Mouse (Mus musculus) midbrain, embryonic 16.5 days (tissue): Measurements from ENCODE around the gene Plet1. TPM values are rescaled to one million over a fixed set of nuclear protein-coding genes. Genes with fewer than 3 reads are reported as not detected.

Source experiments
- ATAC-seq: fragments of 200-750 bp; cut with Nextera tagmentation; 2 replicates; pipeline ENCODE4 v1.8.0; 2017; ENCODE audit warnings: moderate TSS enrichment
- H3K27ac ChIP-seq: fragments of 300-500 bp; sonication (generic); 2 replicates; pipeline ENCODE4 v1.5.1; 2014; ENCODE audit warnings: mild to moderate bottlenecking, low read length, mixed read lengths
- H3K27me3 ChIP-seq: fragments of 300-500 bp; sonication (generic); 2 replicates; pipeline ENCODE4 v1.6.1; 2014; ENCODE audit warnings: low read depth, low read length, mixed read lengths; ENCODE audit not compliant: control insufficient read depth, insufficient read depth
- H3K36me3 ChIP-seq: fragments of 300-500 bp; sonication (generic); 2 replicates; pipeline ENCODE4 v1.6.1; 2014; ENCODE audit warnings: mild to moderate bottlenecking, low read length, moderate library complexity, mixed read lengths; ENCODE audit not compliant: control insufficient read depth, insufficient read depth
- H3K4me1 ChIP-seq: fragments of 300-500 bp; sonication (generic); 2 replicates; pipeline ENCODE4 v1.6.1; 2014; ENCODE audit warnings: mild to moderate bottlenecking, low read length, mixed read lengths; ENCODE audit not compliant: control insufficient read depth, insufficient read depth
- H3K4me2 ChIP-seq: fragments of 300-500 bp; sonication (generic); 2 replicates; pipeline ENCODE4 v1.6.1; 2014; ENCODE audit warnings: mild to moderate bottlenecking, low read length, mixed read lengths
- H3K4me3 ChIP-seq: fragments of 300-500 bp; sonication (generic); 2 replicates; pipeline ENCODE4 v1.5.1; 2014; ENCODE audit warnings: low read depth, mild to moderate bottlenecking, low read length, moderate library complexity, mixed read lengths
- H3K9ac ChIP-seq: fragments of 300-500 bp; sonication (generic); 2 replicates; pipeline ENCODE4 v1.6.1; 2014; ENCODE audit warnings: low read depth, low read length, mixed read lengths
- H3K9me3 ChIP-seq: fragments of 300-500 bp; sonication (generic); replicated peaks from 2 replicates; pipeline ENCODE4 v1.6.1; 2014; ENCODE audit warnings: mild to moderate bottlenecking, low read length, mixed read lengths; ENCODE audit not compliant: control insufficient read depth, poor library complexity, severe bottlenecking
- WGBS: fragments of 180-500 bp; shearing (Covaris S2); extraction: QIAGEN DNeasy Blood & Tissue Kit; methylation state at CpG from one replicate; pipeline ENCODE4 v1.1.7; 2014; 5-methylcytosine and 5-hydroxymethylcytosine counted together
- polyA plus RNA-seq: library from polyadenylated mRNA; unstranded; fragments of >200 nt; fragmentation: Nextera tagmentation; extraction: Ambion mirVana; gene quantifications from 2 replicates; pipeline ENCODE4 v1.2.1, GENCODE M21; 2015

The Plet1 gene
- polyA plus RNA-seq, 1 experiment from 2014 or later: 0.75 TPM

GRCm38 (mm10) chr9:50520748-50521147 lies 26.4 kb downstream of the Plet1 start:
- Histone ChIP-seq H3K4me2 (no peak overlapping the region), H3K4me3 (no peak overlapping the region), H3K27ac (no peak overlapping the region), H3K4me1 (no peaks in the 10 kb centered on the region), H3K9me3 (no peaks in the 10 kb centered on the region), H3K27me3 (no peaks in the 10 kb centered on the region), H3K36me3 (no peaks in the 10 kb centered on the region), H3K9ac (no peak overlapping the region)
- 86% methylated on average over 6 of the region's 6 CpGs for WGBS
- no peak for ATAC-seq

GRCm38 (mm10) chr9:50521562-50521961 lies 27.2 kb downstream of the Plet1 start:
- Histone ChIP-seq H3K36me3 (no peaks in the 10 kb centered on the region), H3K4me1 (no peaks in the 10 kb centered on the region), H3K4me2 (no peak overlapping the region), H3K27ac (no peak overlapping the region), H3K27me3 (no peaks in the 10 kb centered on the region), H3K4me3 (no peak overlapping the region), H3K9me3 (no peaks in the 10 kb centered on the region), H3K9ac (no peak overlapping the region)
- WGBS: 65% methylated on average over 2 of the region's 2 CpGs
- no peak for ATAC-seq

DNA sequence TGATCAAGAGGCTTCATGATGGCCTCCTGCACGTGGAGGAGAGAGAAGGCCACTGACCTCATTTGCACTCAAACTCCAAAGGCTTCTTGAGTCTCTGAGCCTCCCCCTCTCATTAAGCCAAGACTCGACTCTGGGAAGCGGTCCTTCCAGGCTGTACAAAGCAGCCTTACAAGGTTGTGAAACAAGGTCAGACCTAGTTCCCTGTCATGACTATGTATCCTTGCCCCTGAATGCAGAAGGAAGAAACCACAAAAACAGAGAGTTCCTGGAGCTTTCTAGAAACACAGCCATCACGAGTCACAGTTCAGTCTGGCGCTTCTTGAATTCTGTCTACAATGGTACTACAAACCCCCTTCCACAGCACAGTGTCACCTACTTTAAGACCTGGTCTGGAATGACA lies 28.2 kb downstream of the Plet1 start:
- ATAC-seq: no peak

GRCm38 (mm10) chr9:50524936-50525335 lies 30.6 kb downstream of the Plet1 start:
- no peaks in the 10 kb centered on the region for H3K27me3 ChIP-seq
- H3K4me3 ChIP-seq: no peak overlapping the region
- H3K9me3 ChIP-seq: no peaks in the 10 kb centered on the region
- no peak overlapping the region for H3K4me2 ChIP-seq
- no peak for ATAC-seq
- H3K9ac ChIP-seq: no peak overlapping the region
- H3K36me3 ChIP-seq: no peaks in the 10 kb centered on the region
- peaks cover 13% of the 10 kb centered on the region for H3K4me1 ChIP-seq
- H3K27ac ChIP-seq: no peak overlapping the region
- 96% methylated on average over 5 of the region's 5 CpGs for WGBS

More for the DNA sequence above, 28.2 kb downstream of the Plet1 start:
- Histone ChIP-seq H3K9ac (0 out of 2 replicates have a peak overlapping the region, but pooled peaks have one; percentile 27), H3K27me3 (no peaks in the 10 kb centered on the region), H3K4me2 (no peak overlapping the region), H3K4me3 (no peak overlapping the region), H3K4me1 (peaks cover 9% of the 10 kb centered on the region), H3K36me3 (no peaks in the 10 kb centered on the region), H3K27ac (no peak overlapping the region), H3K9me3 (no peaks in the 10 kb centered on the region)
- WGBS: 86% methylated on average over 5 of the region's 5 CpGs

GRCm38 (mm10) chr9:50525585-50525984 lies 31.3 kb downstream of the Plet1 start:
- Histone ChIP-seq H3K4me3 (no peak overlapping the region), H3K36me3 (no peaks in the 10 kb centered on the region), H3K27ac (no peak overlapping the region), H3K9ac (no peak overlapping the region), H3K4me1 (peaks cover 13% of the 10 kb centered on the region), H3K4me2 (no peak overlapping the region), H3K27me3 (no peaks in the 10 kb centered on the region), H3K9me3 (no peaks in the 10 kb centered on the region)
- no peak for ATAC-seq
- WGBS: 92% methylated on average over 5 of the region's 5 CpGs

DNA sequence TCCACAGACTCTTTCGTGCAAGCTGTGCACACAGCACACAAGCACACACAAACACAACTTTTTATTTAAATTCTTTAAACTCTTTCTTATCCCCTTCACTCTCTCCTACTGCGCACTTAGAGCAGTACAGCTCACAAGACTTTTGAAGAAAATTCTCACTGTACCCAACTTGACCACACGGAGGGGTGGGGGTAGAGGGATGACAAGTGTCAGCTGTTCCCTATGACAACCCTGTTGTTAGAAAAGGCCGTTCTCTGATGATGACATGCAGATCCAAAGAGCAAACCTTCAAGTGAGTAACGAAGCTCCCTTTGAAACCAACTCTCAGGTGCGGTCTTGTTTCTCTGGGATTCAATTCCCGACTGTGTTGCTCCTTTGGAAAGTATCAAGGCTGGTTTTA lies 33.5 kb downstream of the Plet1 start:
- ATAC-seq: peak; percentile 13; the same call in 1 of the 2 replicates
- H3K27ac ChIP-seq: peak overlapping the region; percentile 84; the same call in 1 of the 2 replicates
- peak overlapping the region; percentile 60 for H3K4me2 ChIP-seq
- no peaks in the 10 kb centered on the region for H3K36me3 ChIP-seq
- no peaks in the 10 kb centered on the region for H3K9me3 ChIP-seq
- H3K9ac ChIP-seq: peak overlapping the region; percentile 77
- H3K4me1 ChIP-seq: peaks cover 13% of the 10 kb centered on the region
- H3K27me3 ChIP-seq: no peaks in the 10 kb centered on the region
- 47% methylated on average over 7 of the region's 7 CpGs for WGBS
- H3K4me3 ChIP-seq: peak overlapping the region; percentile 69

DNA sequence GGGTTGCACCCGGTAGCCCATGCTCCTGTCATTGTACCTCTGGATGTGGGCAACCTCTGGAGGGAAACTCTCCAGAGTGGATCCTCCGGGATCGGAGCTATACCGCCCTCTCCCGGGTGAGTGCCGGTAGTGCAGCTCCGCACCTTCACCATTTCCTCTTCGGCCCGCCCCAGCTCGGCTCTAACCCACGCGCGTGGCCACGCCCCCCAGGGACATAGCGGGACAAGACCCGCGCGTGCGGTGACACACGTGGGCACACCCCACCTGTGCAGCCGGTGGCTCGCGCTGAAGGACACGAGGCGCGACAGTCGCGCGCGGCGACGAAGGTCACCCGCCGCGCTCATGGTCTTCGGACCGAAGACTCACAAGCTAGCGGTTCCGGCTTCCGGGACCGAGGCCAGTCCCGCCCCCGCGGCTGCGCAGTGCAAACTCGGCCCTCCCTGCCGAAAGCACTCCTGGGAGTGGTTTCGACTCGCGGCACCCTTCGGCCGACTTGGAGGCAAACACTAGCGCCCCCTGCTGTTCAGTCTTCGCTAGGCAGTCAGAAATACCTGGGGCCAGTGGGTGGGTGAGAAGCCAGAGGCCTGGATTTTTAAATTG lies 34.1 kb downstream of the Plet1 start, which contains the start of gene Pts:
TSS of gene Pts (minus strand) at position 432 of the 600 bp plus-strand sequence.
- under 1% methylated on average over 54 of the region's 54 CpGs for WGBS
- H3K36me3 ChIP-seq: no peaks in the 10 kb centered on the region
- peak within 1 kb of the TSS; percentile 84 for H3K27ac ChIP-seq
- H3K4me1 ChIP-seq: peaks cover 13% of the 10 kb centered on the region
- ATAC-seq: peak; percentile 99
- no peaks in the 10 kb centered on the region for H3K9me3 ChIP-seq
- H3K4me2 ChIP-seq: peak within 1 kb of the TSS; percentile 60
- H3K9ac ChIP-seq: peak within 1 kb of the TSS; percentile 77
- H3K4me3 ChIP-seq: peak within 1 kb of the TSS; percentile 69
- H3K27me3 ChIP-seq: no peaks in the 10 kb centered on the region

GRCm38 (mm10) chr9:50530890-50531289 lies 36.6 kb downstream of the Plet1 start:
- Histone ChIP-seq H3K4me2 (no peak overlapping the region), H3K27ac (no peak overlapping the region), H3K4me3 (no peak overlapping the region), H3K9ac (no peak overlapping the region), H3K9me3 (no peaks in the 10 kb centered on the region), H3K27me3 (no peaks in the 10 kb centered on the region), H3K4me1 (peaks cover 13% of the 10 kb centered on the region), H3K36me3 (no peaks in the 10 kb centered on the region)
- ATAC-seq: no peak
- WGBS: 20% methylated on average over 2 of the region's 2 CpGs

- no peaks in the 10 kb centered on the region for H3K4me1 ChIP-seq
- no peak overlapping the region for H3K4me3 ChIP-seq
- no peaks in the 10 kb centered on the region for H3K36me3 ChIP-seq
- 85% methylated on average over 11 of the region's 11 CpGs for WGBS
- no peaks in the 10 kb centered on the region for H3K27me3 ChIP-seq
- H3K27ac ChIP-seq: no peak overlapping the region
- ATAC-seq: no peak
- no peak overlapping the region for H3K9ac ChIP-seq
- H3K9me3 ChIP-seq: no peaks in the 10 kb centered on the region
- no peak overlapping the region for H3K4me2 ChIP-seq
Observed at GRCm38 (mm10) chr9:50533328-50533727, 39.0 kb downstream of the Plet1 start.
